Comparison of ENCODE assay signal across 8 mouse cellular contexts in the genomic region with DNA sequence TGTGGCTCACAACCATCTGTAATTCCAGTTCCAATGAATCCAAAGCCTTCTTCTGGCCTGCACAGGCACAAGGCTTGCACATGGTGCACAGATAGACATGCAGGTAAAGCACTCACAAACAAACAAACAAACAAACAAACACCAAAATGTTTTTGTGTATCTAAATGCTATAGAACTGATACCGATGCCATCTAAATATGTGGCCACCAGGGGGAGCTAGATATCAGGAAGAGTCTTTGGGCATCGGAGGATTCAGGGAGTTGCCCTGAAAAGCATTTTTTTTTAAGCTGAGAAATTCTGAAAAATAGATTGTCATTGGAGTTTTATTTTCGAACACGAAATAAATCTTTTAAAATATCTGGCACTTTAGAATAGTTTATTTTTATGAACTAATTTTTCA. TPM values are rescaled to one million over a fixed set of nuclear protein-coding genes. Genes with fewer than 3 reads are reported as not detected.
DNase-seq lines count a peak whose midpoint lies in the region; ATAC-seq lines count a peak whose summit lies in the region.

No protein-coding gene starts in this region.

- DNase-seq in ovary, postnatal 10 days (ENCODE audit: low spot score): peak; percentile 36
- no peak for DNase-seq in ovary, postnatal 36 days (ENCODE audit: low spot score)
- DNase-seq in adipocyte (ENCODE audit: low spot score): peak; percentile 69
- DNase-seq in gastrocnemius, postnatal 4 days (ENCODE audit: low spot score in 2 of 2): peak; percentile 31 to 74
- DNase-seq in left cerebral cortex, adult 18-20 months (ENCODE audit: low spot score in 2 of 2): peak; percentile 63 to 83
- DNase-seq in neural tube, embryonic 11.5 days (ENCODE audit: low spot score): peak; percentile 71

- H3K4me1 ChIP-seq in neural tube, embryonic 11.5 days (ENCODE audit: control insufficient read depth, insufficient read depth, low read length): no peaks in the 10 kb centered on the region

- no peak overlapping the region for H3K27ac ChIP-seq in neural tube, embryonic 11.5 days (ENCODE audit: low read depth, low read length)

- no peak overlapping the region for H3K4me3 ChIP-seq in neural tube, embryonic 11.5 days (ENCODE audit: low read depth, low read length)

- H3K9ac ChIP-seq in neural tube, embryonic 11.5 days (ENCODE audit: low read length): no peak overlapping the region

- no peaks in the 10 kb centered on the region for H3K9me3 ChIP-seq in neural tube, embryonic 11.5 days (ENCODE audit: control insufficient read depth, low read length)

- 0 out of 2 replicates have a peak, but pooled peaks have one; percentile 73 for ATAC-seq in common myeloid progenitor, adult 5-6 weeks (replicated peaks; ENCODE audit: low read depth, poor library complexity, severe bottlenecking)
- no peak for ATAC-seq in neural tube, embryonic 11.5 days (ENCODE audit: insufficient read depth, low FRiP score, low TSS enrichment)
- no peak for ATAC-seq in activated CD4-positive, CD25-positive, alpha-beta regulatory T cell, adult 4 months

- H3K36me3 ChIP-seq in neural tube, embryonic 11.5 days (ENCODE audit: control insufficient read depth, insufficient read depth, low read length): no peaks in the 10 kb centered on the region

- no peak overlapping the region for H3K4me2 ChIP-seq in neural tube, embryonic 11.5 days (ENCODE audit: low read depth)

- WGBS in neural tube, embryonic 11.5 days: 21% methylated on average over 4 of the region's 4 CpGs

- H3K27me3 ChIP-seq in neural tube, embryonic 11.5 days (ENCODE audit: control insufficient read depth, insufficient read depth, low read length): no peaks in the 10 kb centered on the region

RNA-seq across cellular contexts. Expression of gene Etfdh, which starts 43.8 kb away (rescaled TPM):
- total RNA-seq in common myeloid progenitor, adult 5-6 weeks (2017): 71.0 and 75.7 TPM in 2 replicates
- total RNA-seq in gastrocnemius, postnatal 4 days (2021): 10 to 100 TPM; 89.9 to 98.4 TPM
- total RNA-seq in left cerebral cortex, adult 18-20 months (2021): 10 to 100 TPM; 22.2 to 24.7 TPM
- polyA plus RNA-seq in neural tube, embryonic 11.5 days (2014; fragmentation: Nextera tagmentation; extraction: Ambion mirVana): 54.4 and 56.1 TPM in 2 replicates
- 10 to 100 TPM; 31.7 to 39.6 TPM for polyA plus RNA-seq in activated CD4-positive, CD25-positive, alpha-beta regulatory T cell, adult 4 months (2017; shearing (Covaris generic))

RNA-seq across cellular contexts. Expression of gene 4930579G24Rik, which starts 44.2 kb away (rescaled TPM):
- total RNA-seq in common myeloid progenitor, adult 5-6 weeks (2017): 14.1 and 17.7 TPM in 2 replicates
- total RNA-seq in gastrocnemius, postnatal 4 days (2021): 1 to 10 TPM; 7.0 to 7.1 TPM
- total RNA-seq in left cerebral cortex, adult 18-20 months (2021): 1 to 10 TPM; 1.2 to 1.5 TPM
- polyA plus RNA-seq in neural tube, embryonic 11.5 days (2014; fragmentation: Nextera tagmentation; extraction: Ambion mirVana): 21.5 and 25.3 TPM in 2 replicates
- polyA plus RNA-seq in activated CD4-positive, CD25-positive, alpha-beta regulatory T cell, adult 4 months (2017; shearing (Covaris generic)): 10 to 100 TPM; 14.6 to 17.4 TPM
